8 mouse cellular contexts compared by ENCODE assay signal in the genomic region with DNA sequence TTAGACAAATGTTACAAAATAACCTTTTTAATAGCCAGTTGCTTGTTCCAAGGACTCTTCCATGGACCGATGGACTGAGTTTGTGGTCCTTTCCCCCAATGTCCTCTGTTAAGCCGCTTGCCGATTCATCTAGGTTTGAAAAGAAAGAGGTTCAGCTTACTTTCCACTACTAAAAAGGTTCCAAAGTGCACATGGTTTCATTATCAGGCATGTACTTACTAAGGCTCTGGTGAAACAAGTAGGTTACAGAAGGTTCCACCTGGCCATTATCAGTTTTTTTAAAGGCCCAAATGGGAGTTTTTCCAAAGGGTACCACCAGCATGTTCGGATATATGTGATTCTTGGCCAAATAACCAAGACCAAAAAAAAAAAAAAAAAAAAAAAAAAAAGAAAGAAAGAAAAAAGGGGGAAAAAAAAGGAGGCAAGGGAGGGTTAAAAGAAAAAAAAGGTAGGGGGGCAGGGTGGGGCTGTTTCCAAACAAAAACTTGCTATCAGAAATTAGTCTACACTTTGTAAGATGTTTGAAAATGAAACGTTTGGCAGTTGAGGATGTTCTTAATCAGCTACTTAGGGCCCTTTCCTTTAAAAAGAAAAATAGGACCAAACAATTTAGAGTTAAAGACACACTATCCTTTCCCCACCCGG. TPM values are rescaled to one million over a fixed set of nuclear protein-coding genes. Genes with fewer than 3 reads are reported as not detected.
A peak's percentile ranks its signal among the peaks of the same experiment; 100 is the strongest.
DNase-seq lines count a peak whose midpoint lies in the region; ATAC-seq and TF ChIP-seq lines count a peak whose summit lies in the region.

No protein-coding gene starts in this region.

- no peaks in the 10 kb centered on the region for H3K9me3 ChIP-seq in kidney, embryonic 14.5 days (ENCODE audit: control insufficient read depth, low read length)
- H3K9me3 ChIP-seq in hindbrain, postnatal 0 days (ENCODE audit: low read length), result no peaks in the 10 kb centered on the region
- H3K9me3 ChIP-seq in midbrain, postnatal 0 days (ENCODE audit: low read length), result no peaks in the 10 kb centered on the region

- H3K27me3 ChIP-seq in kidney, embryonic 14.5 days (ENCODE audit: control insufficient read depth, insufficient read depth, low read length), result no peaks in the 10 kb centered on the region
- no peaks in the 10 kb centered on the region for H3K27me3 ChIP-seq in hindbrain, postnatal 0 days (ENCODE audit: insufficient read depth, low read length)
- H3K27me3 ChIP-seq in midbrain, postnatal 0 days (ENCODE audit: insufficient read depth, low read length), result no peaks in the 10 kb centered on the region

- H3K4me1 ChIP-seq in kidney, embryonic 14.5 days (ENCODE audit: control insufficient read depth, insufficient read depth, low read length), result peaks cover 14% of the 10 kb centered on the region; the same call in 1 of the 2 replicates
- H3K4me1 ChIP-seq in brown adipose tissue, adult 24 weeks (ENCODE audit: control insufficient read depth, insufficient read depth, insufficient read length, low read length), result no peaks in the 10 kb centered on the region; the same call in 1 of the 2 replicates
- H3K4me1 ChIP-seq in hindbrain, postnatal 0 days (ENCODE audit: insufficient read depth, low read length), result no peaks in the 10 kb centered on the region; the same call in none of the 2 replicates
- peaks cover 11% of the 10 kb centered on the region; the same call in 1 of the 2 replicates for H3K4me1 ChIP-seq in midbrain, postnatal 0 days (ENCODE audit: insufficient read depth, low read length)

- H3K4me3 ChIP-seq in kidney, embryonic 14.5 days (ENCODE audit: low read length), result peak overlapping the region; percentile 98
- peak overlapping the region; percentile 79 for H3K4me3 ChIP-seq in brown adipose tissue, adult 24 weeks (ENCODE audit: insufficient read depth, low read depth, low read length)
- peak overlapping the region; percentile 96 for H3K4me3 ChIP-seq in hindbrain, postnatal 0 days (ENCODE audit: low read length)
- peak overlapping the region; percentile 73 for H3K4me3 ChIP-seq in midbrain, postnatal 0 days (ENCODE audit: low read depth, low read length)

- H3K27ac ChIP-seq in kidney, embryonic 14.5 days (ENCODE audit: low read depth, low read length), result no peak overlapping the region
- no peak overlapping the region for H3K27ac ChIP-seq in brown adipose tissue, adult 24 weeks (replicated peaks; ENCODE audit: low read depth, low read length)
- 0 out of 2 replicates have a peak overlapping the region, but pooled peaks have one; percentile 99 for H3K27ac ChIP-seq in hindbrain, postnatal 0 days
- no peak overlapping the region for H3K27ac ChIP-seq in midbrain, postnatal 0 days (ENCODE audit: low read depth, low read length)

- peaks cover 44% of the 10 kb centered on the region for H3K36me3 ChIP-seq in kidney, embryonic 14.5 days (ENCODE audit: control insufficient read depth, insufficient read depth, low read length)
- no peaks in the 10 kb centered on the region for H3K36me3 ChIP-seq in hindbrain, postnatal 0 days (ENCODE audit: insufficient read depth, low read length)
- peaks cover 11% of the 10 kb centered on the region; the same call in 1 of the 2 replicates for H3K36me3 ChIP-seq in midbrain, postnatal 0 days (ENCODE audit: insufficient read depth, low read length)

- H3K9ac ChIP-seq in kidney, embryonic 14.5 days (ENCODE audit: low read depth, low read length), result peak overlapping the region; percentile 100
- H3K9ac ChIP-seq in hindbrain, postnatal 0 days (replicated peaks; ENCODE audit: low read length), result peak overlapping the region; percentile 90
- H3K9ac ChIP-seq in midbrain, postnatal 0 days (replicated peaks; ENCODE audit: low read length, poor library complexity, severe bottlenecking), result peak overlapping the region; percentile 91; the same call in 1 of the 2 replicates

- peak overlapping the region; percentile 74 for H3K4me2 ChIP-seq in kidney, embryonic 14.5 days (replicated peaks; ENCODE audit: low read depth, low read length)
- H3K4me2 ChIP-seq in hindbrain, postnatal 0 days (ENCODE audit: low read depth, low read length), result peak overlapping the region; percentile 92
- H3K4me2 ChIP-seq in midbrain, postnatal 0 days (ENCODE audit: low read depth, low read length, poor library complexity, severe bottlenecking), result peak overlapping the region; percentile 51

- no peak for TF ChIP-seq CTCF in hindbrain, postnatal 0 days (IDR thresholded peaks at IDR 0.05; ENCODE audit: low read depth)
- TF ChIP-seq CTCF in midbrain, postnatal 0 days (IDR thresholded peaks at IDR 0.05), result no peak

- WGBS in kidney, embryonic 14.5 days, result 32% methylated on average over 6 of the region's 6 CpGs
- 29% methylated on average over 6 of the region's 6 CpGs for WGBS in hindbrain, postnatal 0 days
- WGBS in midbrain, postnatal 0 days, result 23% methylated on average over 6 of the region's 6 CpGs

- no peak for ATAC-seq in kidney, embryonic 14.5 days (ENCODE audit: low FRiP score, low TSS enrichment)
- no peak for ATAC-seq in hindbrain, postnatal 0 days
- no peak for ATAC-seq in midbrain, postnatal 0 days (ENCODE audit: low FRiP score)
- ATAC-seq in monocyte, adult 5-6 weeks (replicated peaks; ENCODE audit: insufficient number of reproducible peaks, low FRiP score, low TSS enrichment, poor library complexity, severe bottlenecking), result no peak
- no peak for ATAC-seq in activated CD4-positive, CD25-positive, alpha-beta regulatory T cell, adult 4 months

- DNase-seq in kidney, adult 11 months, result no peak
- no peak for DNase-seq in hindbrain, postnatal 0 days (ENCODE audit: low spot score)
- no peak for DNase-seq in midbrain, postnatal 0 days (ENCODE audit: low spot score)
- no peak for DNase-seq in urinary bladder, postnatal 36 days (ENCODE audit: low spot score in 2 of 2)

RNA-seq across cellular contexts. Expression of gene Mfsd11, which starts 1.3 kb away (rescaled TPM):
- 24.9 and 35.0 TPM in 2 replicates for polyA plus RNA-seq in kidney, embryonic 14.5 days (2014; fragmentation: Nextera tagmentation; extraction: Ambion mirVana)
- 21.0 and 27.5 TPM in 2 replicates for polyA plus RNA-seq in brown adipose tissue, adult 24 weeks (2012; ENCODE audit: insufficient read depth, insufficient read length, missing spikeins)
- 38.7 and 45.6 TPM in 2 replicates for total RNA-seq in hindbrain, postnatal 0 days (2014; rRNA removed)
- 56.8 and 62.8 TPM in 2 replicates for polyA plus RNA-seq in hindbrain, postnatal 0 days (2015; fragmentation: Nextera tagmentation; extraction: Ambion mirVana)
- total RNA-seq in midbrain, postnatal 0 days (2014; rRNA removed), result 36.0 and 57.0 TPM in 2 replicates
- 54.8 and 64.1 TPM in 2 replicates for polyA plus RNA-seq in midbrain, postnatal 0 days (2015; fragmentation: Nextera tagmentation; extraction: Ambion mirVana)
- 8.2 to 10.4 TPM (median 9.0 TPM) in 3 replicates for total RNA-seq in monocyte, adult 5-6 weeks (2017)
- polyA plus RNA-seq in activated CD4-positive, CD25-positive, alpha-beta regulatory T cell, adult 4 months (2017; shearing (Covaris generic)), result 10 to 100 TPM; 18.9 to 21.1 TPM

RNA-seq across cellular contexts. Expression of gene Srsf2, which starts 1.9 kb away (rescaled TPM):
- 981 and 1,041 TPM in 2 replicates for polyA plus RNA-seq in kidney, embryonic 14.5 days (2014; fragmentation: Nextera tagmentation; extraction: Ambion mirVana)
- polyA plus RNA-seq in brown adipose tissue, adult 24 weeks (2012; ENCODE audit: insufficient read depth, insufficient read length, missing spikeins), result 98.3 and 130 TPM in 2 replicates
- 228 and 253 TPM in 2 replicates for total RNA-seq in hindbrain, postnatal 0 days (2014; rRNA removed)
- 454 and 491 TPM in 2 replicates for polyA plus RNA-seq in hindbrain, postnatal 0 days (2015; fragmentation: Nextera tagmentation; extraction: Ambion mirVana)
- 196 and 259 TPM in 2 replicates for total RNA-seq in midbrain, postnatal 0 days (2014; rRNA removed)
- polyA plus RNA-seq in midbrain, postnatal 0 days (2015; fragmentation: Nextera tagmentation; extraction: Ambion mirVana), result 460 and 484 TPM in 2 replicates
- total RNA-seq in monocyte, adult 5-6 weeks (2017), result 124 to 197 TPM (median 128 TPM) in 3 replicates
- 100 to 1,000 TPM; 256 to 305 TPM for polyA plus RNA-seq in activated CD4-positive, CD25-positive, alpha-beta regulatory T cell, adult 4 months (2017; shearing (Covaris generic))

RNA-seq across cellular contexts. Expression of gene Jmjd6, which starts 7.7 kb away (rescaled TPM):
- polyA plus RNA-seq in kidney, embryonic 14.5 days (2014; fragmentation: Nextera tagmentation; extraction: Ambion mirVana), result 68.6 and 72.7 TPM in 2 replicates
- 20.9 and 33.7 TPM in 2 replicates for polyA plus RNA-seq in brown adipose tissue, adult 24 weeks (2012; ENCODE audit: insufficient read depth, insufficient read length, missing spikeins)
- total RNA-seq in hindbrain, postnatal 0 days (2014; rRNA removed), result 31.9 and 37.5 TPM in 2 replicates
- 48.1 and 48.6 TPM in 2 replicates for polyA plus RNA-seq in hindbrain, postnatal 0 days (2015; fragmentation: Nextera tagmentation; extraction: Ambion mirVana)
- total RNA-seq in midbrain, postnatal 0 days (2014; rRNA removed), result 38.1 and 43.6 TPM in 2 replicates
- 48.8 and 49.8 TPM in 2 replicates for polyA plus RNA-seq in midbrain, postnatal 0 days (2015; fragmentation: Nextera tagmentation; extraction: Ambion mirVana)
- 80.8 to 81.6 TPM (median 81.0 TPM) in 3 replicates for total RNA-seq in monocyte, adult 5-6 weeks (2017)
- 10 to 100 TPM; 50.0 to 55.7 TPM for polyA plus RNA-seq in activated CD4-positive, CD25-positive, alpha-beta regulatory T cell, adult 4 months (2017; shearing (Covaris generic))

RNA-seq across cellular contexts. Expression of gene Mettl23, which starts 7.9 kb away (rescaled TPM):
- 56.5 and 64.6 TPM in 2 replicates for polyA plus RNA-seq in kidney, embryonic 14.5 days (2014; fragmentation: Nextera tagmentation; extraction: Ambion mirVana)
- polyA plus RNA-seq in brown adipose tissue, adult 24 weeks (2012; ENCODE audit: insufficient read depth, insufficient read length, missing spikeins), result 70.4 and 80.7 TPM in 2 replicates
- total RNA-seq in hindbrain, postnatal 0 days (2014; rRNA removed), result 30.1 and 43.2 TPM in 2 replicates
- 50.8 and 54.4 TPM in 2 replicates for polyA plus RNA-seq in hindbrain, postnatal 0 days (2015; fragmentation: Nextera tagmentation; extraction: Ambion mirVana)
- total RNA-seq in midbrain, postnatal 0 days (2014; rRNA removed), result 28.9 and 32.2 TPM in 2 replicates
- polyA plus RNA-seq in midbrain, postnatal 0 days (2015; fragmentation: Nextera tagmentation; extraction: Ambion mirVana), result 47.4 and 48.4 TPM in 2 replicates
- total RNA-seq in monocyte, adult 5-6 weeks (2017), result 47.3 to 77.0 TPM (median 54.3 TPM) in 3 replicates
- 100 to 1,000 TPM; 105 to 149 TPM for polyA plus RNA-seq in activated CD4-positive, CD25-positive, alpha-beta regulatory T cell, adult 4 months (2017; shearing (Covaris generic))

RNA-seq across cellular contexts. Expression of gene Mxra7, which starts 23.1 kb away (rescaled TPM):
- 11.1 and 16.0 TPM in 2 replicates for polyA plus RNA-seq in kidney, embryonic 14.5 days (2014; fragmentation: Nextera tagmentation; extraction: Ambion mirVana)
- polyA plus RNA-seq in brown adipose tissue, adult 24 weeks (2012; ENCODE audit: insufficient read depth, insufficient read length, missing spikeins), result 6.6 and 6.9 TPM in 2 replicates
- total RNA-seq in hindbrain, postnatal 0 days (2014; rRNA removed), result 36.6 and 38.3 TPM in 2 replicates
- 41.9 and 50.2 TPM in 2 replicates for polyA plus RNA-seq in hindbrain, postnatal 0 days (2015; fragmentation: Nextera tagmentation; extraction: Ambion mirVana)
- 23.3 and 39.1 TPM in 2 replicates for total RNA-seq in midbrain, postnatal 0 days (2014; rRNA removed)
- polyA plus RNA-seq in midbrain, postnatal 0 days (2015; fragmentation: Nextera tagmentation; extraction: Ambion mirVana), result 29.3 and 32.1 TPM in 2 replicates
- 0.58 to 0.64 TPM in 2 of 3 replicates, not detected in the other for total RNA-seq in monocyte, adult 5-6 weeks (2017)
- polyA plus RNA-seq in activated CD4-positive, CD25-positive, alpha-beta regulatory T cell, adult 4 months (2017; shearing (Covaris generic)), result not detected
